Mouse (Mus musculus) layer of hippocampus, adult 18-20 months (tissue): ENCODE data around the gene Il10rb. TPM values are rescaled to one million over a fixed set of nuclear protein-coding genes. Genes with fewer than 3 reads are reported as not detected.

ENCODE experiments used
- DNase-seq, 2 experiments: peaks; one replicate each; pipeline ENCODE4 v3.0.0; 2022; ENCODE audit warnings: low spot score in 2 of 2
- total RNA-seq, 2 experiments: library from RNA; stranded (reverse); gene quantifications; 2 replicates each; pipeline ENCODE4 v1.2.3; 2021

Il10rb gene
- total RNA-seq, 2 experiments from 2014 or later = 7.8 to 9.5 TPM

GRCm38 (mm10) chr16:91448895-91449294 lies 42.9 kb downstream of the Il10rb start:
- DNase-seq = no peak

- no peak for DNase-seq
Measured at GRCm38 (mm10) chr16:91450137-91451064, 44.4 kb downstream of the Il10rb start.

- no peak for DNase-seq
Measured at GRCm38 (mm10) chr16:91451949-91452348, 46.0 kb downstream of the Il10rb start.

GRCm38 (mm10) chr16:91452363-91452896 lies 46.5 kb downstream of the Il10rb start:
- DNase-seq = no peak

- no peak for DNase-seq
Measured at GRCm38 (mm10) chr16:91455868-91456267, 49.9 kb downstream of the Il10rb start.

- DNase-seq = no peak
Measured at GRCm38 (mm10) chr16:91458301-91458746, 52.4 kb downstream of the Il10rb start.

GRCm38 (mm10) chr16:91458976-91459375 lies 53.0 kb downstream of the Il10rb start:
- DNase-seq = no peak

GRCm38 (mm10) chr16:91459396-91459795 lies 53.4 kb downstream of the Il10rb start:
- no peak for DNase-seq

GRCm38 (mm10) chr16:91459841-91460370 lies 53.9 kb downstream of the Il10rb start:
- no peak for DNase-seq

GRCm38 (mm10) chr16:91461066-91461638 lies 55.2 kb downstream of the Il10rb start:
- no peak for DNase-seq

- no peak for DNase-seq
Measured at GRCm38 (mm10) chr16:91461773-91462181, 55.8 kb downstream of the Il10rb start.

- DNase-seq = no peak
Measured at GRCm38 (mm10) chr16:91462644-91463043, 56.7 kb downstream of the Il10rb start.

- DNase-seq = no peak
Measured at GRCm38 (mm10) chr16:91463400-91463799, 57.4 kb downstream of the Il10rb start.

- DNase-seq = no peak
Measured at GRCm38 (mm10) chr16:91463836-91464400, 58.0 kb downstream of the Il10rb start.

- peak; percentile 74 to 85 for DNase-seq
Measured at GRCm38 (mm10) chr16:91464594-91465504, 58.9 kb downstream of the Il10rb start.

GRCm38 (mm10) chr16:91465505-91466240 lies 59.7 kb downstream of the Il10rb start:
- DNase-seq = no peak

GRCm38 (mm10) chr16:91466566-91466965 lies 60.6 kb downstream of the Il10rb start:
- DNase-seq = no peak

GRCm38 (mm10) chr16:91470470-91470869 lies 64.5 kb downstream of the Il10rb start:
- DNase-seq = no peak

GRCm38 (mm10) chr16:91471481-91471880 lies 65.5 kb downstream of the Il10rb start:
- DNase-seq = no peak
